Mouse (Mus musculus): ENCODE measurements at regions not wholly inside any gene's neighbourhood (a gene's known extent, or its start where the extent isn't known, plus 50 kb on each side); places are given as distances from the start of the nearest gene placed in this dataset.

GRCm38 (mm10) chr13:53822061-53822460 lies 233.4 kb downstream of the Drd1 start:
- TF ChIP-seq CTCF (IDR thresholded peaks at IDR 0.05; ENCODE audit: control insufficient read depth, insufficient read depth, insufficient replicate concordance, low read depth, low read length): no peak
- TF ChIP-seq POLR2A (IDR thresholded peaks at IDR 0.05; ENCODE audit: control insufficient read depth, low read depth, low read length): no peak
